Mouse (Mus musculus): ENCODE measurements around the gene Klhl31. TPM values are rescaled to one million over a fixed set of nuclear protein-coding genes. Genes with fewer than 3 reads are reported as not detected.

Gene Klhl31
- polyA plus RNA-seq, 1 experiment = 7.4 TPM

DNA sequence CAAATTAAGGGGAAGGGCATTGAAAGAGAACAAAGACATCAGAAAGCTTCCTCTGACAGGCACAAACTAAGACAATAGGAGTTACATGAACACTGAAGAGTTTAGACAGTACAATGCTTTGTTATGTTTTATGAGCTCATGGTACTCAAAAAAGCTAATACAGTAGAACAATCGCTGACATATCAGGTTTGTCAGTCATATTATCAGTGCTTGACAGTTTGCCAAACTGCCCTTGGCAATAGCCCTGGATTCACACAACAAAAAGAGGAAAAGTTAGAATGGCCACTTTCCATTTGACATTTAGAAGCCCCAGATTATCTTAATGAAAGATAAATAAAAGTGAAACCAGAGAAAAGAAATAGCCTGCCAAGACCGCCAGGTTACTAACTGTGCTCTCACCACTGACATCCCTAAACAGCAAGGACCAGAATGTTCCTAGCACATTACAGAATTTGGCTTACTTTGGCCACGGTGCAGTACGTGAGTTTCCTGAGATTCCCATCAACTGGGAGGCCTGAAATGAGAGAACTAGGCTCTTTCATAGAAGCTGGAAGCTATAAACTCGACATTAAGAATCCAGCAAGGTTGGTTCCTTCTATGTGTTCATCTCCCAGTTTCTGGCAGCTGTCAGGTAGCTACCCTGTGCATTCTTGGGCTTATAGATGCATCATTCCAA is 49.7 kb downstream of the Klhl31 start:
- Histone ChIP-seq H3K27me3 (ENCODE audit: control insufficient read depth, insufficient read depth, insufficient read length) (no peaks in the 10 kb centered on the region), H3K4me2 (ENCODE audit: low read depth) (no peak overlapping the region), H3K36me3 (ENCODE audit: control insufficient read depth, insufficient read depth) (no peaks in the 10 kb centered on the region), H3ac (ENCODE audit: control insufficient read depth, insufficient read length) (no peak overlapping the region), H3K4me3 (no peak overlapping the region), H3K79me2 (ENCODE audit: control insufficient read depth, insufficient read depth) (no peaks in the 10 kb centered on the region)
- no peak for TF ChIP-seq SRF (IDR thresholded peaks at IDR 0.05; ENCODE audit: control insufficient read depth, insufficient read length, low read depth)
- TF ChIP-seq MYOG (IDR thresholded peaks at IDR 0.05; ENCODE audit: control insufficient read depth in 1 of 3, insufficient read depth in 1 of 3, insufficient read length in 2 of 3, low read depth in 2 of 3) = no peak

DNA sequence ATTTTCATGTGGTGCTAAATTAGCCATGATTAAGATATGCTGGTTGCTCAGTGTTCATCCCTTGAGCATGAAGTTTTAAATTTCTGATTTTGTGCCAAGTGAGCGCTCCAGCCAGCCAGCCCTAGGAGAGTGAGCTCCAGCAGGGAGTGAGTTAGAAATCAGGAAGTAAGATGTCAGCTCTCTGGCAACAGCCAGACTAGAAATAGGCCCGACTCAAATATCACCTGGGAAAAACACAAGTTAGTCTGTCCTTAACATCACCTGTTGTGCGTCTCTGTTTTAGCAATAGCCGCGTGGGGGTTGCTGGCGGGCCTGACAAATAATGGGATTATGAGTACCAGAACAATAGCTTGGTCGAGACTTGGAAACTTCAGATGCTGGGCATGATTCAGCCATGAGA is 56.4 kb downstream of the Klhl31 start:
- Histone ChIP-seq H3K4me3 (no peak overlapping the region), H3K79me2 (ENCODE audit: control insufficient read depth, insufficient read depth) (no peaks in the 10 kb centered on the region), H3K27me3 (ENCODE audit: control insufficient read depth, insufficient read depth, insufficient read length) (no peaks in the 10 kb centered on the region), H3K4me2 (ENCODE audit: low read depth) (no peak overlapping the region), H3ac (ENCODE audit: control insufficient read depth, insufficient read length) (no peak overlapping the region), H3K36me3 (ENCODE audit: control insufficient read depth, insufficient read depth) (no peaks in the 10 kb centered on the region)
- no peak for TF ChIP-seq TCF12 (IDR thresholded peaks at IDR 0.05; ENCODE audit: insufficient read depth, poor library complexity, severe bottlenecking)

DNA sequence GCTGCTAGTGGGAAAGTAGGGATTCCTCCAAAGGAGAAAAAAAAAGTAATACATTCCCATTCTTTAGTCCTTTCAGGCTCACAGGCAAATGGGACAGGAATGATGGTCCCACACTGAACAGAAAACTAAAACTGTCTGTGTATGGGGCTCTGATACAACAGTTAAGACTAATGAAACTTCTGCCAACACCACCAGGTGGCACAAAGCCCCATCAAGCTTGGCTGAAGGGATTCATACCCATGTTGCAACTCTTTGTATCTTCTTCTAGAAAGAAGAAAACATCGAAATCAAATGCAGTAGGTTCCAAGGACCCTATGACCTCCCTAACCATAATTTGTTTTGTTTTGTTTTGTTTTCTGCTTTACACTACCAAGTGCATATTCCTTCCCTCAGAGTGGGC is 57.1 kb downstream of the Klhl31 start:
- Histone ChIP-seq H3K4me3 (no peak overlapping the region), H3K4me2 (ENCODE audit: low read depth) (no peak overlapping the region), H3K36me3 (ENCODE audit: control insufficient read depth, insufficient read depth) (no peaks in the 10 kb centered on the region), H3K27me3 (ENCODE audit: control insufficient read depth, insufficient read depth, insufficient read length) (no peaks in the 10 kb centered on the region), H3ac (ENCODE audit: control insufficient read depth, insufficient read length) (no peak overlapping the region), H3K79me2 (ENCODE audit: control insufficient read depth, insufficient read depth) (no peaks in the 10 kb centered on the region)
- TF ChIP-seq POLR2AphosphoS2 (IDR thresholded peaks at IDR 0.05; ENCODE audit: insufficient read length, low read depth) = no peak
- TF ChIP-seq REST (IDR thresholded peaks at IDR 0.05; ENCODE audit: insufficient read depth, insufficient read length) = no peak
- TF ChIP-seq TCF12 (IDR thresholded peaks at IDR 0.05; ENCODE audit: insufficient read depth, poor library complexity, severe bottlenecking) = no peak
- TF ChIP-seq MAX (IDR thresholded peaks at IDR 0.05; ENCODE audit: low read depth) = no peak
- no peak for TF ChIP-seq POLR2A (IDR thresholded peaks at IDR 0.05; ENCODE audit: insufficient read length, low read depth)
- TF ChIP-seq MYOG (IDR thresholded peaks at IDR 0.05; ENCODE audit: control insufficient read depth in 1 of 3, insufficient read depth in 1 of 3, insufficient read length in 2 of 3, low read depth in 2 of 3) = no peak
- TF ChIP-seq USF1 (IDR thresholded peaks at IDR 0.05; ENCODE audit: low read depth) = no peak
- no peak for TF ChIP-seq SRF (IDR thresholded peaks at IDR 0.05; ENCODE audit: control insufficient read depth, insufficient read length, low read depth)
- TF ChIP-seq MYOD1 (IDR thresholded peaks at IDR 0.05; ENCODE audit: control insufficient read depth in 1 of 3, insufficient read length in 2 of 3, low read depth in 2 of 3) = no peak
- no peak for TF ChIP-seq TCF3 (IDR thresholded peaks at IDR 0.05; ENCODE audit: insufficient read length, low read depth)
- TF ChIP-seq CEBPB (IDR thresholded peaks at IDR 0.05; ENCODE audit: insufficient read depth, poor library complexity, severe bottlenecking) = no peak
- no peak for TF ChIP-seq E2F4 (IDR thresholded peaks at IDR 0.05; ENCODE audit: insufficient read depth)

DNA sequence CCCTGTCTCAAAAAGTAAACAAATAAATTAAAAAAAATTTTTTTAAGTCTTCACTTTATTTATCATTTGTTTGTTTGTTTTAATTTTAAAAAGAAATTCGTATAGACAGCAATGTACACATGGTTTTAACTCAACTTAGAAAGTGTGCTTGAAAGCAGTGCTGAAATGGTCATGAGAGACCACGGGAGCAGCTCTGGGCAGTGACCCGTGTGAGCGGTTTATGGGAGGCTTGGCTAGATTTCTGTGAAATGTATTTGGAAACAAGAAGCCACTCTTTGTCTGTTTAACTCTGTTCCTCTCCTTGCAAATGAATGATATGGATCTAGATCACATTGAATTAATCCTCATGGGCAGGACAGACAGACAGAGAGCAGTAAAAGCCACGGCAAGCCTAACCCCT is 59.3 kb downstream of the Klhl31 start:
- Histone ChIP-seq H3K4me3 (no peak overlapping the region), H3ac (ENCODE audit: control insufficient read depth, insufficient read length) (no peak overlapping the region), H3K4me2 (ENCODE audit: low read depth) (no peak overlapping the region), H3K36me3 (ENCODE audit: control insufficient read depth, insufficient read depth) (no peaks in the 10 kb centered on the region), H3K27me3 (ENCODE audit: control insufficient read depth, insufficient read depth, insufficient read length) (no peaks in the 10 kb centered on the region), H3K79me2 (ENCODE audit: control insufficient read depth, insufficient read depth) (no peaks in the 10 kb centered on the region)
- TF ChIP-seq REST (IDR thresholded peaks at IDR 0.05; ENCODE audit: insufficient read depth, insufficient read length) = no peak
- TF ChIP-seq CEBPB (IDR thresholded peaks at IDR 0.05; ENCODE audit: insufficient read depth, poor library complexity, severe bottlenecking) = no peak
- no peak for TF ChIP-seq USF1 (IDR thresholded peaks at IDR 0.05; ENCODE audit: low read depth)
- no peak for TF ChIP-seq SRF (IDR thresholded peaks at IDR 0.05; ENCODE audit: control insufficient read depth, insufficient read length, low read depth)
- no peak for TF ChIP-seq POLR2A (IDR thresholded peaks at IDR 0.05; ENCODE audit: insufficient read length, low read depth)
- TF ChIP-seq TCF3 (IDR thresholded peaks at IDR 0.05; ENCODE audit: insufficient read length, low read depth) = no peak
- TF ChIP-seq TCF12 (IDR thresholded peaks at IDR 0.05; ENCODE audit: insufficient read depth, poor library complexity, severe bottlenecking) = no peak
- no peak for TF ChIP-seq MYOD1 (IDR thresholded peaks at IDR 0.05; ENCODE audit: control insufficient read depth in 1 of 3, insufficient read length in 2 of 3, low read depth in 2 of 3)
- no peak for TF ChIP-seq POLR2AphosphoS2 (IDR thresholded peaks at IDR 0.05; ENCODE audit: insufficient read length, low read depth)
- no peak for TF ChIP-seq MYOG (IDR thresholded peaks at IDR 0.05; ENCODE audit: control insufficient read depth in 1 of 3, insufficient read depth in 1 of 3, insufficient read length in 2 of 3, low read depth in 2 of 3)
- no peak for TF ChIP-seq MAX (IDR thresholded peaks at IDR 0.05; ENCODE audit: low read depth)
- TF ChIP-seq E2F4 (IDR thresholded peaks at IDR 0.05; ENCODE audit: insufficient read depth) = no peak

DNA sequence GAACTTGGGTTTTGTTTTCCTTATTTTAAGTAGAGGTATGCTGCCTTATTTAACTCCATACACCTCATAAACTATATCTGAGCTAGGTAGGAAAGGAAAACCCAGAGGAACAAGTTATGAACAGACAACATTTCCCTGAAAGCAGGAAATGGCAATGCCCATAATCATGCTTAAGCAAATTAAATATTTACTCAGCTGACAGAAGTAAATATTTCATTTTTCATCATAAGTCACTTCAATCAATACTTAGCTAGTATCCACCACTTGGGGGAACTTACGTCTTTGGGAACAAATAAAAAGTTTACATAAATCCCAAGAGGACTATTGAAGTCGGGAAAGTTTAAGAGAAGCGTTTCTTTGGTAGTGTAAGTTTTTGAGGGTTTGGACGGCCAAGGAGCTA is 67.2 kb downstream of the Klhl31 start:
- no peaks in the 10 kb centered on the region for H3K27me3 ChIP-seq (ENCODE audit: control insufficient read depth, insufficient read depth, insufficient read length)
- no peak for TF ChIP-seq TCF3 (IDR thresholded peaks at IDR 0.05; ENCODE audit: insufficient read length, low read depth)
- no peak for TF ChIP-seq MYOG (IDR thresholded peaks at IDR 0.05; ENCODE audit: control insufficient read depth in 1 of 3, insufficient read depth in 1 of 3, insufficient read length in 2 of 3, low read depth in 2 of 3)
- TF ChIP-seq POLR2A (IDR thresholded peaks at IDR 0.05; ENCODE audit: insufficient read length, low read depth) = no peak
- TF ChIP-seq CEBPB (IDR thresholded peaks at IDR 0.05; ENCODE audit: insufficient read depth, poor library complexity, severe bottlenecking) = no peak
- TF ChIP-seq SRF (IDR thresholded peaks at IDR 0.05; ENCODE audit: control insufficient read depth, insufficient read length, low read depth) = no peak
- TF ChIP-seq MYOD1 (IDR thresholded peaks at IDR 0.05; ENCODE audit: control insufficient read depth in 1 of 3, insufficient read length in 2 of 3, low read depth in 2 of 3) = no peak
- H3ac ChIP-seq (ENCODE audit: control insufficient read depth, insufficient read length) = no peak overlapping the region
- H3K4me2 ChIP-seq (ENCODE audit: low read depth) = no peak overlapping the region
- no peaks in the 10 kb centered on the region for H3K36me3 ChIP-seq (ENCODE audit: control insufficient read depth, insufficient read depth)
- H3K79me2 ChIP-seq (ENCODE audit: control insufficient read depth, insufficient read depth) = no peaks in the 10 kb centered on the region
- no peak overlapping the region for H3K4me3 ChIP-seq
